Mouse (Mus musculus) cerebellum, adult 9-10 months (tissue): Measurements from ENCODE around the gene Psmd3.
"Not testable (repeated sequence)": the region's sequence is repeated elsewhere in the genome, so short reads cannot be mapped to it uniquely, and the experiment has no call there.

Source experiments
- DNase-seq: peaks from one replicate; pipeline ENCODE4 v3.0.0; 2022

The Psmd3 gene

GRCm38 (mm10) chr11:98721458-98722226 is 39.3 kb downstream of the Psmd3 start:
- DNase-seq, result peak; percentile 80

- no peak for DNase-seq
These were observed 40.7 kb downstream of the Psmd3 start for GRCm38 (mm10) chr11:98723098-98723497.

GRCm38 (mm10) chr11:98725926-98726506 is 43.7 kb downstream of the Psmd3 start:
- DNase-seq, result no peak

- peak; percentile 95 for DNase-seq
These were observed 46.8 kb downstream of the Psmd3 start, which contains the start of gene Med24 for GRCm38 (mm10) chr11:98729119-98729588. Gene Med24 (minus strand): TSS chr11:98729435.

GRCm38 (mm10) chr11:98730727-98731126 is 48.4 kb downstream of the Psmd3 start:
- DNase-seq, result no peak

GRCm38 (mm10) chr11:98731134-98731533 is 48.8 kb downstream of the Psmd3 start:
- peak; percentile 67 for DNase-seq

- no peak for DNase-seq
These were observed 51.7 kb downstream of the Psmd3 start for GRCm38 (mm10) chr11:98734020-98734419.

GRCm38 (mm10) chr11:98735111-98735510 is 52.8 kb downstream of the Psmd3 start:
- DNase-seq, result no peak

GRCm38 (mm10) chr11:98736176-98736575 is 53.8 kb downstream of the Psmd3 start:
- DNase-seq, result no peak

- not testable (repeated sequence) for DNase-seq
These were observed 54.9 kb downstream of the Psmd3 start for GRCm38 (mm10) chr11:98737220-98737619.

- DNase-seq, result no peak
These were observed 56.1 kb downstream of the Psmd3 start for GRCm38 (mm10) chr11:98738428-98738911.

- DNase-seq, result no peak
These were observed 56.6 kb downstream of the Psmd3 start for GRCm38 (mm10) chr11:98738925-98739324.

- DNase-seq, result no peak
These were observed 57.7 kb downstream of the Psmd3 start for GRCm38 (mm10) chr11:98740026-98740392.

- DNase-seq, result peak; percentile 78
These were observed 58.2 kb downstream of the Psmd3 start, which contains the start of gene Thra for GRCm38 (mm10) chr11:98740393-98741050. Gene Thra (plus strand): TSS chr11:98740638.

- DNase-seq, result peak; percentile 69
These were observed 58.8 kb downstream of the Psmd3 start for GRCm38 (mm10) chr11:98741051-98741620.

GRCm38 (mm10) chr11:98741622-98742396 is 59.5 kb downstream of the Psmd3 start:
- DNase-seq, result peak; percentile 75

- peak; percentile 79 for DNase-seq
These were observed 60.3 kb downstream of the Psmd3 start for GRCm38 (mm10) chr11:98742397-98743291.

GRCm38 (mm10) chr11:98743655-98744345 is 61.4 kb downstream of the Psmd3 start:
- no peak for DNase-seq

GRCm38 (mm10) chr11:98744456-98745019 is 62.2 kb downstream of the Psmd3 start:
- DNase-seq, result no peak
